Mouse (Mus musculus): ENCODE data around the gene Trem3.

Gene Trem3

DNA sequence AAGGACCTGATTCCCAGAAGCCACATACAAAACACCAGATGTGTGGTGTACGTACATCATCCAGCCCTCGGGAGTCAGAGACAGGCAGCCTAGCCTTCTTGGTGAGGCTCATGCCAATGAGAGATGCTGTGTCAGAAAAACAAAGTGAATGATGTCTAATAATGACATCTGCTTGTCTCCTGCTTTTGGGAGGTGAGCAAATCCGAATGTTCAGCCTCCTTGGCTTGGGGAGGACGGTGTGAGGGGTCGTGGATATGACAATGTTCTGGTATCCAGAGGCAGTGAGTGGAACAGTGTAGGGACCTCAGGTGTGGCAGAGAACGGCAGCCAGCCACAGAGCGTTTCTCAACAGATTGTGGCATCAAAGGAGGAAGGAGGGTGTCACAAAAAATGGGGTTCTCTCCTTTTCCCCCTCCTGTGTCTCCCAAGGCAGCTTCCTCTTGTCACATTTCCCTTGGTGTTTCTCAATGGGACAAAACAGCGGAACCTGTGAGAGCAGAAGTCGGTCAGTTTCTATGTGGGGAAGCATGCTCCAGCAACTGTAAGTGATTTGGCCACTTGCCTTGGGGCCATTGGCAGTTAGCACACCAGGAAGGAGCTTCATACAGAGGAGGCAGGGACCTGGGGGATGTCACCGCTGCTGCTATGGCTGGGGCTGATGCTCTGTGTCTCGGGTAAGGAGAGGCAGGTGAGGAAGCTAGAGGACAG lies at the start of gene Trem3:
Gene Trem3 (plus strand): TSS at position 557 of the 708 bp plus-strand sequence.
- DNase-seq (ENCODE audit: low spot score) = no peak

DNA sequence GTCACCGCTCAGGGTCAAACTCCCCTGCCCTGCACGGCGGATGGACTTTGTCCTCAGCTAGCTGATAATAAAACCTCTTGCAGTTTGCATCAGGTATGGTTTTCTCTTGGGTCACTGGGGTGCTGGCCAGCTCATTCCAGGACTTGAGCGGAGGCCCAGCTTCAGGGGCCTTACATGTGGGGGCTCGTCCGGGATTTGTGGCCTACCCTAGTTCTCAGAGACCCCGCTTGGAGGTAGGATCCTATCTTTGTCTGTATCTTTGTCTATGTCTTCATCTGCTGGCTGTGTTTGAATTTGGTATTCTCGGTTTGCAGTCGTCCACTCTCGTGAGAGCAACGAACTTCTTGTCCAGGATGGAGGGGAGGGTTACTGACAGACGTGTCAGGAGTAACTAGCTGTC lies 44.5 kb upstream of the Trem3 start:
- no peak for DNase-seq (ENCODE audit: low spot score)

DNA sequence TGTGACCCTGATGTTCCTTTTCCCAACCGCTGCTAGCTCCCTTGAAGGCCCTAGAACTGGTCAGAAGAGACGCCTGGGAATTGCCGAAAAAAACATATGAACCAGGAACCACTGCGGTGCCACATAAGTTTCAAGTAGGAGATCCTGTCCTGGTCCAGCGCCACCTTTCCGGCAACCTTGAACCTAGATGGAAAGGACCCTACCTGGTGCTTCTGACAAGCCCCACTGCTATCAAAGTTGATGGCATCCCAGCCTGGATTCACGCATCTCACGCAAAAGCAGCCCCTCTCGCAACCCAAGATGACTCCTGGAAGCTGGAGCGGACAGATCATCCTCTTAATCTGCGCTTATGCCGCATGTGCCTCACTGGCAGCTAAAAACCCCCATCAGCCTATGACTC lies 35.0 kb upstream of the Trem3 start:
- DNase-seq (ENCODE audit: low spot score) = no peak

DNA sequence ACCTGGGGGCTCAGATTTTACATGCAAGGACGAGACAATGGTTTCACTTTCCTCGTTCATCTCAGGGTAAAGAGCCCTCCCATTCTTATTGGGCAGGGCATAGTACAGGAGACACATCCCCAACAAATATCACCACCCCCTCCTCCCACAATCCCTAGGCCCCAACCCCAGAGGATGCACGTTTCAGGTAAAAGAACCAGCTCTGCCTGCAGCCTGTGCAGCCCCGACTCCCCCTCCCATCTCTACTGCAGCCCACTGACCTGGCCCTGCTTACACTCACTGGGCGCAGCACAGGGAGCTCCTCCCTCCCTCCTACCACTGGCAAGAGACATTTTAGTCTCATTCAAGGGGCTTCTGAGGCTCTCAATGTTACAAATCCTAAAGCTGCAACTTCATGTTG lies 34.1 kb upstream of the Trem3 start:
- no peak for DNase-seq (ENCODE audit: low spot score)

DNA sequence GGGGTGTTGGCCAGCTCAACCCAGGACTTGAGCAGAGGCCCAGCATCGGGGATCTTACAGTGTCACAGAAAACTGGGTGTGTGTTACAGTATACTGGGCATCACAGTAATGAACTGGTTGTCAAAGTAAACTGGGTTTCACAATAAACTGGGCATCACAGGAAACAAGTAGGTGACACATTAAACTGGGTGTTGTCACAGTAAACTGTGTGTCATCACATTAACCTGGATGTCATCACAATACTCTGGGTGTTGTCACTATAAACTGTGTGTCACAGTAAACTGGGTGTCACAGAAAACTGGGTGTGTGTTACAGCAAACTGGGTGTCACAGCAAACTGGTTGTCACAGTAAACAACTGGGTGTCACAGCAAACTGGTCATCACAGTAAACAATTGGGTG lies 32.1 kb upstream of the Trem3 start:
- no peak for DNase-seq (ENCODE audit: low spot score)

DNA sequence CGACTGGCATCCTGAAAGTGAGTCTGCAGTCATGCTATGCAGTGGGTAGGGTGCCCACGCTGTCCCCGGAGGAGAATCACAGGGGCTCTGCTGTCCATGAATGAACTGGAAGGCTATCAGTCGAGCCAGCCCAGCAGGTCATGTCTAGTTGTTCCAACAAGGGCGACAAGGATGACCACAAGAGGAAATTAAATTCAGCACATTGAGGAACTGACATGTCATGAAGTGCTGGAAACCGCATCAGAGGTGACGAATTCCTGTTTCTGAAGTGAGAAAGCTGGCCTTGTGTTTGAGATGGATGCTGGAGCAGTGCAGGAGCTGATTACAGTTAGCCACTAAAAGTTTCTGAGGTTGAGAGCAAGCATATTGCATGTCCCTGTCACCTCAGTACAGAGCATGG lies 16.9 kb upstream of the Trem3 start:
- no peak for DNase-seq (ENCODE audit: low spot score)

DNA sequence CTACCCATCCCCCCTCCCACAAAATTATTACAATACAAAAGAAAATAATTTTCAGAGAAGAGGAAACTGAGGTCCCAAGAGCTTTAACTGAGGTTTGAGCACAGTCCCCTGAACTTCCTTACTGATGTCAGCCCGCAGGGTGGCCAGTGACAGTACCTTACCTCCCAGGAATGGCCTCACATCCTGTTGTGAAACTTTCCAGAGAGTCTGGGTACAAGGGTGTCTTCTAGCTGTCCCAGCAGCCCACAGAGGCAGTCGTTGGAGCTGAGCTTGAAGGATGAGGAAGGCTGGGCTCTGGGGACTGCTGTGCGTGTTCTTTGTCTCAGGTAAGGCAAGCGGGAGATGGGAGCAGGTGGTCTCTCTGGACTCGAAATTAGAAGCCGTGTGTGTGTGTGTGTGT lies 15.1 kb upstream of the Trem3 start, which contains the start of gene Trem1:
Gene Trem1 (plus strand): TSS at position 251 of the 400 bp plus-strand sequence.
- no peak for DNase-seq (ENCODE audit: low spot score)

DNA sequence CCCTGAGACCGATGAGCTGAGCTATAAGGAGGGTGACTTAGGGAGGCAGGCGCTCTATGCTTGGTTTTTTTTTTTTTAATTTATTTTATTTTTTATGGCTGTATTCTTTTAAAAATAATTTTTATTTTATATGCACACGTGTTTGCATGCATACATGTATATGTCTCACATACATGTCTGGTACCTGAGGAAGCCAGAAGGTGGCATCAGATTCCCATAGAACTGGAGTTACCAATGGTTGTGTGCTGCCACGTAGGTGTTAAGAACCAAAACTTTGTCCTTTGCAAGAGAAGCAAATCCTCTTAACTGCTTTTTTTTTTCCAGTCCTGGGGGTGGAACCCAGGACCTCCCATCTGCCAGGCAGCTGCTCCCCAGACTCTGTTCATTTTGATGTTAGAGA lies 13.8 kb upstream of the Trem3 start:
- DNase-seq (ENCODE audit: low spot score) = no peak

DNA sequence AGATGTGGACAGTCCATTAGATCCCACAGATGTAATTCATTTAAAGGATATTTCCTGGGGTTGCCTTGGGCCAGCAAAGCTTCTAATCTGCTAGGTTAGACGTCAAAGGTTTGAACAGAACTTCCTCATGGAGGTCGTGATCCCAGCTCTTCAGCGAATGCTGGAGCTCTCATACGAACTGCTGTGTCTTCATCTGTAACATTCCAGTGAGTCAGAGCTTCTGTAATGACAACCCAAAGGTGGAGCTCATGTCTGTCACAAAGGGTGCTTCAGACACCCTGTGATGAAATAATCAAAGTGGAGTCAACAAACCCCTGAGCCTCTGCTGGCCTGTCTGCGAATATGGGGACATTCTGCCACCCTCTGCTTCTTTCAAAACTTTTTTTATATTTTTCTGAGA lies 13.0 kb upstream of the Trem3 start:
- no peak for DNase-seq (ENCODE audit: low spot score)

DNA sequence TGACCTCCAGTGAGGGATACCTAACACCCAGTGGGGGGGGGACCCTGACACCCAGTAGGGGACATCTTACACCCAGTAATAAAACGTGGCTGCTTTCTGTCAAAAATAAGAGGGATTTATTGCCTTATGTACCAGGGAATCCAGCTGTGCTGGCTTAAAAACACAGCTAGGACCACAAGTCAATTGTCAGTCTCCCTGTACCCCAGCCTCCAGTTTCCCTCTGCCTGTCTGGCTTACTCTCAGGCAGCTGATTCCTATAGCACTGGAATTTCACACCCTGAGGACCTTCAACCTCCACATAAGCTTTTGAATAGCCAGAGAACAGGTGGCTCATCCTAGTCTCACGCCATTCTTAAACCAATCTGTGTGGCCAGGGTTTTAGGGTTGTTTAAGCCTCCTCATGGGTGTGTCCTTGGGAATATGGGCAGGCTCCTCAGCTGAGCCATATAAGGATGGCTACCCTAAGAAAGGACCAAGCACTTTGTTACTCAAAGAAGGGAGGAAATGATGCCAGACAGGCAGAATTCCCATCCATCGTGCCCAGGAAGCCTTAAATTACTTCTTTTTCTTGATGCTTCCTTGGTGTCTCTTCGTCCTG lies 11.7 kb upstream of the Trem3 start:
- DNase-seq (ENCODE audit: low spot score) = no peak

DNA sequence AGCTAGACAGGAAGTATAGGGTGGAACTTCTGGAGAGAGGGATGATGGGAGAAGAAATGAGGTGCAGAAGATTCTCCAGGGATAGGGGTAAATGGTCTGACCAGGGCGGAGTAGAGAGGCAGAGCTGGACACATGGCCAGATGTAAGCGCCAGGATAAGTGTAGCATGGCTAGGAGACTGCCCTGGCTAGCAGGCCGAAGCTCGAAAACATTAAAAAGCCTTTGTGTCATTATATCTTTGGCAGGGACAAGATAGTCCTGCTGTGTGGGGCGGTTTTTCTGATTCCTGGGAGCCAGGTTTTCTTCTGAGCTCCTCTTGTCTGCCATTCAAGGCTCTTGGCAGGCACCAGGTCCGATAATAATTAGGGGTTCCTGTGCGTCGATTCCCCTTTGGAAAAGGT lies 10.0 kb upstream of the Trem3 start:
- no peak for DNase-seq (ENCODE audit: low spot score)

DNA sequence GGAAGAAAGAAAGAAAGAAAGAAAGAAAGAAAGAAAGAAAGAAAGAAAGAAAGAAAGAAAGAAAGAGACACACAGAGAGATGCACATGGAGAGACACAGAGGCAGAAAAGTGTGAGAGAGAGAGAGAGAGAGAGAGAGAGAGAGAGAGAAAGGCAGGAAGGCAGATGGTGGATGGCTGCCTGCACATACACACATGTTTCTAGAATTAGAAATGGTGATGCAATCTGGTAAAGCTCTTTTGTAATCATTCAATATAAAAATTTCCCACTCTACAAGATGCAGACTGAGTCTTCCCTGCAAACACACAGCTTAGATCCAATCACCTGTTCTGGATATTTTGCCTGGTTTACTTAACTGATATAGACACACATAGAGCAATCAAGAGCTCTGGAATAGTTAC lies 1.5 kb downstream of the Trem3 start:
- no peak for DNase-seq (ENCODE audit: low spot score)

DNA sequence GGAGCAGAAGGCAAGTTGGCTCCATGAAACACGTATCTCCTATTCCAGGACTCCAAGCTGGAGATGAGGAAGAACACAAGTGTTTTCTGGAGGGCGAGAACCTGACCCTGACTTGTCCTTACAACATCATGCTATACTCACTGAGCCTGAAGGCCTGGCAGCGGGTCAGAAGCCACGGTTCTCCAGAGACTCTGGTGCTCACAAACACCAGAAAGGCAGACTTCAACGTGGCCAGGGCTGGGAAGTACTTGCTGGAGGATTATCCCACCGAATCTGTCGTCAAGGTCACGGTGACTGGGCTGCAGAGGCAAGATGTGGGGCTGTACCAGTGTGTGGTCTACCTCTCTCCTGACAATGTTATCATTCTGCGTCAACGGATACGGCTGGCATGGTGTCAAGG lies 1.9 kb downstream of the Trem3 start:
- DNase-seq (ENCODE audit: low spot score) = no peak

DNA sequence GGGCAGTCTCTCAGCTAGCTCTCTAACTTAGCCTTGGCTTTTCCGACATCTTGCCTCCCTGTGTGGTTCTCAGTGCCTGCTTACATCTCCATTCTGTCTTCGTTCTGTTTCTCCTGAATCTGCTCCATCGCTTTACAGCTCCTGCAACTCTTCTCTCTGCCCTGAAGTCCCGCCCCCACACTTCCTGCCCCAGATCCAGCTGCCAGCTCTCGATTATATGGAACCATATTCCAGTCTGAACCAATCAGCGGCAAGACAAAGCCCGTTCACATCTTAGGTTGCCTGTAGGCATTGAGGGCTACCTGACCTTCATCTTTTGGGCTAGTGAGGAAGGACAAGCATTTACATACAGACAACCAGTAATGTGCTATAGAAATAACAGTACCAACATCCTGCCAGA lies 3.1 kb downstream of the Trem3 start:
- DNase-seq (ENCODE audit: low spot score) = no peak

DNA sequence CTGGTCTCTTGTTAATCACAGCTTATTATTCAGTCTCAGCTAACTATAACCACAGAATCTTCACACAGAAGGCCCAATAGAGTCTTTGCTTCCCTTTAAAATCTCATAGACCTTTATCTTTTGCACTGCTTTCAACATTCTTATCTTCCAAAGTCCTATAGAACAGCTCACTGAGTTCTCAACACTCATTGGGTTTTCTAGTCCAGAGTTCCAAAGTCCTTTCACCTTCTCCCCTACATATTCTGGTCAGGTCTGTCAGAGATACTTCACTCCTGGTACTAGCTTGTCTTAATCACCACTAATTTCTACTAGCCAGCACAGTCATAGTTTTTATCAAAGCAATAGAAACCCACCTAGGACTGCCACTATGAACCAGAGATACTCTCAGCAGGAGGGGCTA lies 9.0 kb downstream of the Trem3 start:
- no peak for DNase-seq (ENCODE audit: low spot score)

DNA sequence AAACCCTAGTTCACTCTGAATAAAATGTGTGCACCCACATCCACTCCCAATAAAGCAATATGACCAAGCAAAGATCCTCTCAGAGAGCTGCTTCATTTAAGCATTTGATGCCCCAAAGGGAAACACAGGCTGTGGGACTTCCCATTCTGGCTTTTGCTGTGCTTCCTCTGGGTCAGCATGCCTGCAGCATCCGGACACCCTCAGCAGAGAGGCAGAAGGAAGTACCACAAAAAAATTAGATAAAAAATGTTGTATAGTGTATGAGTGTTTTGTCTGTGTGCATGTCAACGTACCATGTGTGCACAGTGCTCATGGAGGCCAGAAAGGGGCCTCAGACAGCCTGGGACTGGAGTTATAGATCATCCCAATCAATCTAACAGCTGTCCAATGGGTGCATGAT lies 14.3 kb downstream of the Trem3 start:
- no peak for DNase-seq (ENCODE audit: low spot score)

DNA sequence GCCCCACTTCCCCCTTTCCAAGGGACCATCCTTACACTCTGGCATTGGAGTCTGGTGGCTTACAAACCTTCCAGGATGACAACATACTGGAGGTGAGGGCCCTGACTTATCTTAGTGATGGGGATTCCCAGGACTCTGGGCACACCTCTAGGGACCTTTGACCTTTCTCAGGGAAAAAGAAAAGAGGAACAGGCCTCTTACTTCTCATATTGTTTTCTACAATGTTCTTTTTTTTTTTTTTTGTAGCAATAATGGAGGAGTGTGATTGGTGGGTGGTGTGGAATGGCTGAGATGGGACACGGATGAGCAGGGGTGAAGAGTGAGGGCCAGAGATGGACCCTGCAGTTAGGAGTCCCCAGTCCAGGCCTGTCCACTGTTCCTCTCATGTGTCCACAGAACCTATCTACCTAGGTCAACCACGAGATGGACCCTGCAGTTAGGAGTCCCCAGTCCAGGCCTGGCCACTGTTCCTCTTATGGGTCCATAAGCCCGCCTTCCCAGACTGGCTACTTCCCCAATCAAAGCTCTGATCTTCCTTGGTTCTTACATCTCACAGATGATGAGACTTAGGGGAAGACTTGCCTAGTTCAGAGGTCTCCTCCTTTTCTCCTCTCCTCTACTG lies 16.3 kb downstream of the Trem3 start, which contains the start of gene Treml4:
Gene Treml4 (plus strand): TSS at position 555 of the 622 bp plus-strand sequence.
- DNase-seq (ENCODE audit: low spot score) = no peak

DNA sequence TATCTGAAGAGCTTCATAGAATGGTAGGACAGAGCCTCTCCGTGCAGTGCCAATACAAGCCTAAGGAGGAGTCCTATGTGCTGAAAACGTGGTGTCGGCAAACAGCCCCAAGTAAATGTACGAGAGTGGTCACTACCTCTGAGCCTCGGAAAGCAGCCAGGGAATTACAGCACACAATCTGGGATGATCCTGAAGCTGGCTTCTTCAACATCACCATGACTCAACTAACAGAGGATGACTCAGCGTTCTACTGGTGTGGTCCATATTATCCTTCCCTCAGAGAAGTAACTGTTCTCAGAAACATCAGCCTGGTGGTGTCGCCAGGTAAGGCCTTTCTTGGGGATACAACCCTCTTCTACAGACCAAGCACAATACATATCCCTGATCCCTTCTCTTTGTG lies 17.1 kb downstream of the Trem3 start:
- DNase-seq (ENCODE audit: low spot score) = no peak

DNA sequence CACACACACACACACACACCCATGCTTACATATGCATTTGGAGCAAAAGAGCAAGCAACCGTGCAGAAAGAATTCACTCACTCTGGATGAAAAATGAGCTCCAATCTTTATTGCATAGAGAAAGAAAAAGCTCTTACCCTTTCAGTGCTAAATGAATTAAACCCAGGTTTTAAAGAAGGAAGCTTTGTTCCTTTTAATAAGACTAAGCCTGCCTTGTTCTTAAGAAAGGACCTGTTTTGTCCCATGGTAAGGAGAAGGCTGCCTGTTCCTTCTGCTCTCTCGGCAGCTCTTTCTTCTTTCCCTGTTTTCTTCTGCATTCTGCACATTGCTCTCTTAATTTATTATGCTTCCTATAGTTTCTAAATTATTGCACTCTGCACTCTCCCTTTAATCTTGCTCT lies 18.6 kb downstream of the Trem3 start:
- no peak for DNase-seq (ENCODE audit: low spot score)

DNA sequence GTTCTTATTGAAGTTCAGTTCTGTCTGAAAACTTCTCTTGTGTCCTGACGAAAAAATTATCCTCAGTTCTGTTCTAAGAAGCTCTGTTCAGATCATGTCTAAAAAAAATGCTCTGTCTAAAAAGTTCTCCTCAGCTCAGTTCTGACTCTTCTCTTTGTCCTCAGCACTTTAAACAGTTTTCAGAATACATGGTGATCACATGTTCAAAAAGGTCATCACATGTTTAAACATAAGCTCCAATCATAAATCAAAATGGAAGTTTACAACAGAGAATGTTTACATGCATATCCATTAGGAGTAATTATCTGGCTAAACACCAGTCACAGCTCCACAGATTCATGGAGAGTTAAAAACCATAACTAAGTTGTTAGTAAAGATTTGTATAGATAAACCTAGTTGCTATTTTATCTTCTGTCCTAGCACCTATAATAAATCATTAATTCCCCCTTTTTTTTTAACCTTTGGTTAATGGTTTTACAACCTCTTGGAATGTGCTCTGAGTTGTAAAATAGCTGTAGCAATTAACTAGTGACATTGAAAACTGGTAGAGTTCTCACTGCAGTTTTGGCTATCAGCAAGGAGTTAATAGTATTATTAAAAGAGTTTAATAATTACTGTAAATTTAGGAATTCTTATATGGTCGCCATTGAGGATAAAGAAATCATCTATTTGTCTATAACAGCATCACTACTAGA lies 19.2 kb downstream of the Trem3 start:
- DNase-seq (ENCODE audit: low spot score) = no peak

DNA sequence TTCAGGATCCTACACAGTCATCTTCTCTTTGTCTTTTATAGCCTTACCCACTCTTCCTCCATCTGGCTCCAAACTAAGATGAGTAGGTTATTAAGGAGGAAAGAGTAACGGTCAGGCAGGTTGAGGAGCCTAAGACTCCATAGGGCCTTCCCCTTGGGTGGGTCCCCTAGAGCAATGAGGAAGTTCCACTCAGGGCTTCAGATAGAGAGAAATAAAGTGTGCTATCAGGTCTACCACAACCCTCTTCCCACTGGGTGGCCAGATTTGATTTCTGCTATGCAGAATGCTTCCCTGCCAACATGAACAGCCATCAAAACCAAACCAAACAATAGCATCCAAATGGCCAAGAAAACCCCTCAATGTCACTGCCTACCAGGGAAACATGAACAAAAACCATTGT lies 20.0 kb downstream of the Trem3 start:
- no peak for DNase-seq (ENCODE audit: low spot score)

DNA sequence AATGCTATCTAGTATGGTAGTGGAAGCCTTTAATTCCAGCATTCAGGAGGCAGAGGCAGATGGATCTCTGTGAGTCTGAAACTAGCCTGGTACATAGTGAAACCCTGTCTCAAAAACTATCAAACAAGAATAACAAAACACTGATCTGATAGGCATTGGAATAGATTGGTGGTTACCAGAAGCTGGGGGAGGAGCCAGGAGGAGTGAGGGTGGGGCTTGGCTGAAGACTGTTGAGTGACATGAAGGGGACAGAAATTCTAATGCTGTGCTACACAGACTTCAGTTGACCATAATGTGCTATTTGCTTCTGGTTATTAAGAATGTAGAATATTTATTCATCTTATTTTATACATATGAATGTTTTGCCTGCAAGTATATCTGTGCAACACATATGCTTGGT lies 20.7 kb downstream of the Trem3 start:
- DNase-seq (ENCODE audit: low spot score) = no peak

DNA sequence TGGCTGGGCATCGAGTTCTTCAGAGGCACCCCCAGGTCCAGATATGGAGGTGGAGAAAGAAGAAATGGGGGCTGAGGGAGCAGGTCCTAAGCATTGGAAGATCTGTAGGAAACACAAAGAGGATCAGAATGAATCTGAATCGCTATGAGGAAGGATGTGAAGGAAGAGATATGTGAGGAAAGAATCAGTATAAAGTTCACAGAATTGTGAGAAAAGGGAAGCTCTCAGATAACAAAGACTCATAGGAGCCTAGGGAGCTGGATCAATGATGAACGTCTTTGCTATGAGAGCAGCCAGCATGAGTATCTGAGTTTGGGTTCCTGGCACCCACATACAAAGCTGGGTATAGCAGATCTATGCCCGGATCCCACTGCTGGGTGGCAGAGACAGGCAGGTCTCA lies 22.3 kb downstream of the Trem3 start:
- no peak for DNase-seq (ENCODE audit: low spot score)
